Mouse (Mus musculus): ENCODE measurements at regions not wholly inside any gene's neighbourhood (a gene's known extent, or its start where the extent isn't known, plus 50 kb on each side); places are given as distances from the start of the nearest gene placed in this dataset.

DNA sequence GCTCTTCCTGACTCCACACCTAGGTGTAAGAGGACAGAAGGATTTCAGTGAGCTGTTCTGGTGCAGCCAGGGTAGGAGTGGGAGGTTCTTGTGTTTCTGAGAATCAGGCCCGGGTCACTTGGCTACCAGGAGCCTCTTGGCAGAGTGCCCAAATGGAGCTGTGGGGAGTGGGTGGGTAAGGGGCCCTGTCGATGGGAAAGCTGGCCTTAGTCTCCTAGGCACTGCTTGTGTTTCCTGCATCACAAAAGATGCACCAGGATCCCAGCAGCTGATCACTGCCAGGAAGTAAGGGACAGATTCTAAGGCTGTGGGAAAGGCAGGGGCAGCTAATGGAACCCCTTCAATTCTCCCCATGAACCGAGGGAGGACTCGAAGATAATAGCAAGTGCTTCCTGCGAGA, 107.1 kb upstream of the Pard3b start:
- Histone ChIP-seq H3K9me3 (replicated peaks; ENCODE audit: control insufficient read depth, low read length) (no peaks in the 10 kb centered on the region), H3K4me1 (ENCODE audit: control insufficient read depth, insufficient read depth) (no peaks in the 10 kb centered on the region), H3K27me3 (ENCODE audit: control insufficient read depth, insufficient read depth, low read length) (no peaks in the 10 kb centered on the region), H3K4me3 (ENCODE audit: low read depth, low read length) (no peak overlapping the region), H3K4me2 (ENCODE audit: low read depth, low read length) (no peak overlapping the region), H3K27ac (ENCODE audit: low read depth) (no peak overlapping the region), H3K36me3 (replicated peaks; ENCODE audit: control insufficient read depth, insufficient read depth, low read length) (no peaks in the 10 kb centered on the region), H3K9ac (replicated peaks; ENCODE audit: low read depth, low read length) (no peak overlapping the region)
- DNase-seq (ENCODE audit: low spot score) (no peak), ATAC-seq (ENCODE audit: insufficient read depth, low read depth) (no peak)
- no peak for TF ChIP-seq CTCF (IDR thresholded peaks at IDR 0.05; ENCODE audit: low read depth)
- TF ChIP-seq EP300 (IDR thresholded peaks at IDR 0.05; ENCODE audit: low read depth): no peak
- 29% methylated on average over 5 of the region's 5 CpGs for WGBS

DNA sequence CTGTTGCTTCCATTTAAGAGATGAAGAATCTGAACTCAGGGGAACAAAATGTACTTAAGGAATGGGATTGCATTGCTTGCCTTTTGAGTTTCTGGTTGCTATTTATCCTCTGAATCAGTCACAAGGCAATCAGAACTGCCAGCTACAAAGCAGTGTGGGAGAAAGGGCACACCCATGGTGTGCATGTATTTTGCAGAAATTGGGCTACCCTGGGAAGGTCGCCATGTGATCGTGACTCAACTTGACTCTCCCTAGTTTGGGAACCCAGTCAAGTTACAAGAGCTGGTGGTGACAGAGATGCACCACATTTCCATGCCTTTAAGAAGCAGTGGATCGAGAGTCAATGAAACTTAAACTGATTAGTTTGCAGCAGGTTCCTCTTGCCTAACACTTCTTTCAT, 98.5 kb upstream of the Pard3b start:
- WGBS: 79% methylated on average over 3 of the region's 3 CpGs
- H3K27me3 ChIP-seq (ENCODE audit: control insufficient read depth, insufficient read depth, low read length): no peaks in the 10 kb centered on the region
- H3K36me3 ChIP-seq (replicated peaks; ENCODE audit: control insufficient read depth, insufficient read depth, low read length): no peaks in the 10 kb centered on the region
- H3K4me1 ChIP-seq (ENCODE audit: control insufficient read depth, insufficient read depth): no peaks in the 10 kb centered on the region
- H3K9ac ChIP-seq (replicated peaks; ENCODE audit: low read depth, low read length): no peak overlapping the region
- H3K27ac ChIP-seq (ENCODE audit: low read depth): no peak overlapping the region
- no peak for DNase-seq (ENCODE audit: low spot score)
- no peak overlapping the region for H3K4me3 ChIP-seq (ENCODE audit: low read depth, low read length)
- H3K9me3 ChIP-seq (replicated peaks; ENCODE audit: control insufficient read depth, low read length): no peaks in the 10 kb centered on the region
- no peak for ATAC-seq (ENCODE audit: insufficient read depth, low read depth)
- TF ChIP-seq EP300 (IDR thresholded peaks at IDR 0.05; ENCODE audit: low read depth) (no peak), CTCF (IDR thresholded peaks at IDR 0.05; ENCODE audit: low read depth) (no peak)
- no peak overlapping the region for H3K4me2 ChIP-seq (ENCODE audit: low read depth, low read length)

DNA sequence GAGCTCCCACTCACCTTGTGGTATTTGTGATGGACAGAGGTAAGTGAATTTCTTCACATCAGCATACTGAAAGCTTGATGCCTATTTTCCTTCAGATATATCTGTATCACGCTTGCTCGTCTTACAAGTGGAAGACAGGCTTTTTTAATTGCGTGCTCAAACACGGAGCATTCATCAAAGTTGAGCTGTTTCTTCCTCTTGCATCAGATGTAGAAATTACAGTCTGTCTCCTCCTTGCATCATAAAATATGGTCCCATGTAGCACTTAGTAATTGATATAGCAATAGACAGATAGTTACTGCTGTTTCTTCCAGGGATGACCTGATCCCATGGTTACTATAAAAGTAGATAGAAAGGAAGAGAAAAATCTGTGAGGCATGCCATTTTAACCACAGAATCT, 97.5 kb upstream of the Pard3b start:
- H3K27ac ChIP-seq (ENCODE audit: low read depth): no peak overlapping the region
- H3K9me3 ChIP-seq (replicated peaks; ENCODE audit: control insufficient read depth, low read length): no peaks in the 10 kb centered on the region
- no peak overlapping the region for H3K4me3 ChIP-seq (ENCODE audit: low read depth, low read length)
- TF ChIP-seq EP300 (IDR thresholded peaks at IDR 0.05; ENCODE audit: low read depth): no peak
- TF ChIP-seq CTCF (IDR thresholded peaks at IDR 0.05; ENCODE audit: low read depth): no peak
- no peaks in the 10 kb centered on the region for H3K4me1 ChIP-seq (ENCODE audit: control insufficient read depth, insufficient read depth)
- H3K36me3 ChIP-seq (replicated peaks; ENCODE audit: control insufficient read depth, insufficient read depth, low read length): no peaks in the 10 kb centered on the region
- no peak overlapping the region for H3K9ac ChIP-seq (replicated peaks; ENCODE audit: low read depth, low read length)
- 89% methylated on average over 4 of the region's 4 CpGs for WGBS
- ATAC-seq (ENCODE audit: insufficient read depth, low read depth) (no peak), DNase-seq (ENCODE audit: low spot score) (no peak)
- no peak overlapping the region for H3K4me2 ChIP-seq (ENCODE audit: low read depth, low read length)
- no peaks in the 10 kb centered on the region for H3K27me3 ChIP-seq (ENCODE audit: control insufficient read depth, insufficient read depth, low read length)

DNA sequence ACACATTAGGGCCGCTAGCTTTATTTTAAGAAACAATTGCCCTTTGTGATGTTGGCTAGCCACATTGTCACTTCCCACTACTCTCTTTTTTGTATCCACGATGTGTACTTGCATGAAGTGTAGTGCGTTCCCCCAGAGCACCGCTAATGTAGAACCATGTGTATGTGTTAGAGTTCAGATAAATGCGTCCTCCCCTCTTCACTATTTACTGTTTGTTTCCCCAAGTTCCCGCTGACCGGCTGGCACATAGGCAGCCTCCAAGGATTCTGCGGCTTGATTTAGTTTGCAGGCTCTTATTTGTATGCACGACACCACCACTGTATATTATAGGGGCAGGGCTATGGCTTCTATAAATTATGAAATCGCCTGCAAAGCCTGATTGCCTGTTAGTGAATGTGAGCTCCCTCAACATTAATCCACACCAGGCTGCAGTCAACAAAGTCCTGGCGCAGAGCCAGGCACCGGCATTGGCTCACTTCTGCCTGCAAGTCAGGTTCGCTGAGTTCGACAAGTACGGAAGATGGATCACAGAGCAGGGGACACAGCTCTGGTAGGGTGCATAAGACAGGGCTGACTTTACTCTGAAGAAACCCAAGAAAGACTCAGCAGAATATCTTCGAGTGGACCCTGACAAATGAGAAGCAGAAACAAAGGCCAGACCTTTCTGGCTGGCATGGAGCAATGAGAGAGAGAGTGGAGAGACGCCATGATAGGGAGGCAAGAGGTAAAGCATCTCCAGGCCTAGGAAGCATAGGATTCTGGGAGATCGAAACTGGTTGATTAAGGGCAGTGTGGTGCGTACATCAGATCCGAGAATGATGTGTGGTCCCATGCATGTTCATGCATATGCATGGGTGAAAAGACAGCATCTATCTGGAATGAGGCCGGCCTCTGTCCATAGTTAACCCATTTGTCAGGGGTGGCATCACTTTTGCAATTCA, 85.8 kb upstream of the Pard3b start:
- 70% methylated on average over 21 of the region's 21 CpGs for WGBS
- H3K36me3 ChIP-seq (replicated peaks; ENCODE audit: control insufficient read depth, insufficient read depth, low read length): no peaks in the 10 kb centered on the region
- H3K9ac ChIP-seq (replicated peaks; ENCODE audit: low read depth, low read length): no peak overlapping the region
- H3K4me2 ChIP-seq (ENCODE audit: low read depth, low read length): 0 out of 2 replicates have a peak overlapping the region, but pooled peaks have one; percentile 25
- H3K4me3 ChIP-seq (ENCODE audit: low read depth, low read length): no peak overlapping the region
- H3K4me1 ChIP-seq (ENCODE audit: control insufficient read depth, insufficient read depth): no peaks in the 10 kb centered on the region
- no peak for DNase-seq (ENCODE audit: low spot score)
- no peak for ATAC-seq (ENCODE audit: insufficient read depth, low read depth)
- no peaks in the 10 kb centered on the region for H3K9me3 ChIP-seq (replicated peaks; ENCODE audit: control insufficient read depth, low read length)
- no peak for TF ChIP-seq CTCF (IDR thresholded peaks at IDR 0.05; ENCODE audit: low read depth)
- no peak for TF ChIP-seq EP300 (IDR thresholded peaks at IDR 0.05; ENCODE audit: low read depth)
- no peaks in the 10 kb centered on the region for H3K27me3 ChIP-seq (ENCODE audit: control insufficient read depth, insufficient read depth, low read length)
- H3K27ac ChIP-seq (ENCODE audit: low read depth): no peak overlapping the region

DNA sequence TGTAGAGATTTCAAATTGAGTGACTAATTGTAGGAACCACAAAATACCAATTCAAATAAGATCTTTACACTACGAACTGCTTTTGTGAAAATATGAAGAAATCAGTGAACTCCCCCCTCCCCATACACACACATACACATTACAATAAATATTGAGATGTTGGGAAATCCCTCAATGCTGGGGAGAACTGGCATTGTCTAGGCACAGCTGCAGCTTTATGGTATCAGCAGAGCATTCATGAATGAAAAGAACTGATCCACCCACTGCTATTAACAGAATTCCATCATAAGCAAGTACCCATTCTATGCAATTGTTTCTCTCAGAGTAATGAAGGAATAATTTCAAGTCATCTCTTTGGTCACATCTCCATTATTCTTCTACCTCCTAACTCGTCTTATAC, 79.1 kb upstream of the Pard3b start:
- H3K27me3 ChIP-seq (ENCODE audit: control insufficient read depth, insufficient read depth, low read length): no peaks in the 10 kb centered on the region
- H3K9ac ChIP-seq (replicated peaks; ENCODE audit: low read depth, low read length): no peak overlapping the region
- no peaks in the 10 kb centered on the region for H3K9me3 ChIP-seq (replicated peaks; ENCODE audit: control insufficient read depth, low read length)
- no peak for ATAC-seq (ENCODE audit: insufficient read depth, low read depth)
- 84% methylated on average over 2 of the region's 2 CpGs for WGBS
- TF ChIP-seq EP300 (IDR thresholded peaks at IDR 0.05; ENCODE audit: low read depth) (no peak), CTCF (IDR thresholded peaks at IDR 0.05; ENCODE audit: low read depth) (no peak)
- H3K4me1 ChIP-seq (ENCODE audit: control insufficient read depth, insufficient read depth): no peaks in the 10 kb centered on the region
- DNase-seq (ENCODE audit: low spot score): no peak
- H3K27ac ChIP-seq (ENCODE audit: low read depth): no peak overlapping the region
- no peak overlapping the region for H3K4me3 ChIP-seq (ENCODE audit: low read depth, low read length)
- H3K4me2 ChIP-seq (ENCODE audit: low read depth, low read length): no peak overlapping the region
- no peaks in the 10 kb centered on the region for H3K36me3 ChIP-seq (replicated peaks; ENCODE audit: control insufficient read depth, insufficient read depth, low read length)

DNA sequence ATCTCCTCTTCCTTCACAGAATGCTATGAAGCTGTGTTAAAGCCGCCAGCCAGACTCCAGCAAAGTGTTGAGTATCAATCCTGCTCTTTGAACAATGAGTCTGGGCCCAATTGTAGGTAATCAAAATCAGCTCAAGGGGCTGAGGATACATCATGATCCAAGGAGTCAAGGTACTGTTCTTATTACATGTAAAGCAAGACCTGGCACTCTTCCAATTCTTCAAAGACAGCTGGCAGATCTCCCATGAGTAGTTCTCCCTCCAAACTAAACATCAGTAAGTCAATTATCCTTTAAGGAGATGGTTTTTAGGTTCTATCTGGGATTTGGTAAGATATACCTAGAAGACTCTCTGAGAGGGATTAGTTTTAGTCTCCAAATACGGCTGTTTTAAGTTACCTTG, 76.5 kb upstream of the Pard3b start:
- H3K36me3 ChIP-seq (replicated peaks; ENCODE audit: control insufficient read depth, insufficient read depth, low read length): no peaks in the 10 kb centered on the region
- no peak overlapping the region for H3K27ac ChIP-seq (ENCODE audit: low read depth)
- 71% methylated on average over 2 of the region's 2 CpGs for WGBS
- DNase-seq (ENCODE audit: low spot score): no peak
- H3K9me3 ChIP-seq (replicated peaks; ENCODE audit: control insufficient read depth, low read length): no peaks in the 10 kb centered on the region
- TF ChIP-seq CTCF (IDR thresholded peaks at IDR 0.05; ENCODE audit: low read depth) (no peak), EP300 (IDR thresholded peaks at IDR 0.05; ENCODE audit: low read depth) (no peak)
- no peak overlapping the region for H3K4me2 ChIP-seq (ENCODE audit: low read depth, low read length)
- no peaks in the 10 kb centered on the region for H3K27me3 ChIP-seq (ENCODE audit: control insufficient read depth, insufficient read depth, low read length)
- no peak for ATAC-seq (ENCODE audit: insufficient read depth, low read depth)
- no peak overlapping the region for H3K9ac ChIP-seq (replicated peaks; ENCODE audit: low read depth, low read length)
- H3K4me1 ChIP-seq (ENCODE audit: control insufficient read depth, insufficient read depth): no peaks in the 10 kb centered on the region
- H3K4me3 ChIP-seq (ENCODE audit: low read depth, low read length): no peak overlapping the region
